Mouse (Mus musculus) brain, embryonic 14.5 days (tissue): ENCODE measurements at regions not wholly inside any gene's neighbourhood (a gene's known extent, or its start where the extent isn't known, plus 50 kb on each side); places are given as distances from the start of the nearest gene placed in this dataset.
A peak's percentile ranks its signal among the peaks of the same experiment; 100 is the strongest.

ENCODE experiments used
- DNase-seq: peaks from one replicate; pipeline ENCODE4 v3.0.0-alpha.2; 2011; ENCODE audit warnings: low read depth
- CTCF ChIP-seq: fragments of 200-500 bp; IDR thresholded peaks from 2 replicates; pipeline ENCODE4 v1.5.1; 2012; ENCODE audit warnings: inconsistent platforms, mild to moderate bottlenecking, moderate library complexity, borderline replicate concordance; ENCODE audit not compliant: insufficient read depth, insufficient read length; ENCODE audit errors: extremely low read depth
- POLR2A ChIP-seq: fragments of 200-500 bp; IDR thresholded peaks from 2 replicates; pipeline ENCODE4 v1.6.1; 2012; ENCODE audit warnings: mild to moderate bottlenecking, inconsistent platforms, borderline replicate concordance; ENCODE audit not compliant: poor library complexity, insufficient read depth, insufficient read length, severe bottlenecking; ENCODE audit errors: extremely low read depth

GRCm38 (mm10) chr12:106174070-106174980 lies 164.3 kb downstream of the Vrk1 start:
- TF ChIP-seq CTCF (no peak), POLR2A (no peak)
- DNase-seq: peak; percentile 82

GRCm38 (mm10) chr12:106174981-106175700 lies 165.1 kb downstream of the Vrk1 start:
- TF ChIP-seq CTCF (no peak), POLR2A (no peak)
- peak; percentile 80 for DNase-seq

GRCm38 (mm10) chr12:106177302-106177701 lies 167.3 kb downstream of the Vrk1 start:
- DNase-seq: no peak
- TF ChIP-seq POLR2A (no peak), CTCF (no peak)

GRCm38 (mm10) chr12:106177861-106178260 lies 167.8 kb downstream of the Vrk1 start:
- TF ChIP-seq CTCF: no peak
- no peak for TF ChIP-seq POLR2A
- DNase-seq: no peak

- DNase-seq: no peak
- TF ChIP-seq CTCF (no peak), POLR2A (no peak)
Observed at GRCm38 (mm10) chr12:106178688-106179205, 168.7 kb downstream of the Vrk1 start.

GRCm38 (mm10) chr12:106182923-106183322 lies 172.9 kb downstream of the Vrk1 start:
- no peak for DNase-seq
- TF ChIP-seq POLR2A: no peak
- no peak for TF ChIP-seq CTCF

- no peak for DNase-seq
- TF ChIP-seq CTCF (no peak), POLR2A (no peak)
Observed at GRCm38 (mm10) chr12:106183973-106184372, 173.9 kb downstream of the Vrk1 start.

- TF ChIP-seq POLR2A: no peak
- no peak for TF ChIP-seq CTCF
- DNase-seq: peak; percentile 69
Observed at GRCm38 (mm10) chr12:106185398-106186077, 175.5 kb downstream of the Vrk1 start.

GRCm38 (mm10) chr12:106186501-106186900 lies 176.5 kb downstream of the Vrk1 start:
- DNase-seq: no peak
- TF ChIP-seq CTCF (no peak), POLR2A (no peak)

GRCm38 (mm10) chr12:106191771-106192170 lies 181.7 kb downstream of the Vrk1 start:
- no peak for DNase-seq
- TF ChIP-seq CTCF (no peak), POLR2A (no peak)

GRCm38 (mm10) chr12:106199302-106199701 lies 189.3 kb downstream of the Vrk1 start:
- peak; percentile 63 for DNase-seq
- TF ChIP-seq CTCF (no peak), POLR2A (no peak)

- TF ChIP-seq POLR2A (no peak), CTCF (no peak)
- DNase-seq: peak; percentile 62
Observed at GRCm38 (mm10) chr12:106203526-106203925, 193.5 kb downstream of the Vrk1 start.

GRCm38 (mm10) chr12:106210959-106211358 lies 200.9 kb downstream of the Vrk1 start:
- TF ChIP-seq CTCF (no peak), POLR2A (no peak)
- peak; percentile 39 for DNase-seq
